Mouse (Mus musculus) bone marrow macrophage, adult 2 months (primary cell): ENCODE measurements around the gene Ppp1r18.

Experiments
- CTCF ChIP-seq: IDR thresholded peaks from 2 replicates; pipeline ENCODE4 v1.5.1; 2012; ENCODE audit warnings: low read depth, mild to moderate bottlenecking, low read length, moderate library complexity
- POLR2A ChIP-seq: IDR thresholded peaks from 2 replicates; pipeline ENCODE4 v1.6.1; 2012; ENCODE audit warnings: mild to moderate bottlenecking, low read depth, low read length, borderline replicate concordance

DNA sequence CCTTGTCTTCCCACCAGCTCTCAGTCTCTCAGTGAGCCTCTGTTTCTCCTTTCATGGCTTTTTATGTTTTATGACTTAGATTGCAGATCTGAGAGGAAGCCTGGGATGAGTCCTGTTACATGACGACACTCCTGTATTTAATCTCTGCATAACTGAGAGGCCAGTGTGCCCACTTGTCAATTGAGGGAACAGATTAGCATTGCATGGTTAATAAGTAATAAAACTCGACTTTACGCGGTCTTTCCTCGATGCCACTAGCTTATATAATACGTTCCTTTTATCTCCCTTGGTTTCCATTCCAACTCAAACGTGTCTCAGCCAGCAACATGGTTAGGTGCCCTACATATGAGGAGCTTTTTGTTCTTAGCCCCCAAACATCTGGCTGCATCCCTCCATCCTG is 49.6 kb upstream of the Ppp1r18 start:
- no peak for TF ChIP-seq CTCF
- no peak for TF ChIP-seq POLR2A
